Mouse (Mus musculus) liver, adult 2 months (tissue): ENCODE measurements around the gene Gm49711.

Source experiments
- CTCF ChIP-seq: fragments of 200-500 bp; IDR thresholded peaks from 2 replicates; pipeline ENCODE4 v1.5.1; 2011; ENCODE audit warnings: low read depth, low read length, control low read depth
- POLR2A ChIP-seq: fragments of 200-500 bp; IDR thresholded peaks from 2 replicates; pipeline ENCODE4 v1.6.1; 2011; ENCODE audit warnings: low read length, control low read depth; ENCODE audit not compliant: insufficient read depth; ENCODE audit errors: extremely low read depth

DNA sequence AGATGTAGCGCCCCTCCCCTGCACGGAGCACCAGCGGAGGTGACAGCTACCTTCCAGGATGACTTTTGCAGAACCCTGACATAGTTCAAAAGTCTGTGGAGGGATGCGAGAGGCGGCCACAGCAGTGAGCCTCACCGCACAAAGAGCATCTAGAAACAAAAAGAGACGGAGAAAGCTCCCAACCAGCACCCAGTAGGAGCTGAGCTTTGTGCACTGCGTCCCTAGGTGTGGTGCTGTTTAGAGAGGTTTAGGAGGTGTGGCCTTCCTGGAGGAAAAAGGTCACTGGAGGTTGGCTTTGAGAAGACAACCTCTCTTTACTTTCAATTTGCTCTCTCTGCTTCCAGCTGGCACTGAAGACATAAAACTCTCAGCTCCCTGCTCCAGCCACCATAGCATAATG, 121.2 kb downstream of the Gm49711 start:
- TF ChIP-seq POLR2A (no peak), CTCF (no peak)
